Mouse (Mus musculus): ENCODE measurements around the gene Nlgn2. TPM values are rescaled to one million over a fixed set of nuclear protein-coding genes. Genes with fewer than 3 reads are reported as not detected.

Gene Nlgn2
- polyA plus RNA-seq, 1 experiment from 2014 or later, result 2.6 TPM

DNA sequence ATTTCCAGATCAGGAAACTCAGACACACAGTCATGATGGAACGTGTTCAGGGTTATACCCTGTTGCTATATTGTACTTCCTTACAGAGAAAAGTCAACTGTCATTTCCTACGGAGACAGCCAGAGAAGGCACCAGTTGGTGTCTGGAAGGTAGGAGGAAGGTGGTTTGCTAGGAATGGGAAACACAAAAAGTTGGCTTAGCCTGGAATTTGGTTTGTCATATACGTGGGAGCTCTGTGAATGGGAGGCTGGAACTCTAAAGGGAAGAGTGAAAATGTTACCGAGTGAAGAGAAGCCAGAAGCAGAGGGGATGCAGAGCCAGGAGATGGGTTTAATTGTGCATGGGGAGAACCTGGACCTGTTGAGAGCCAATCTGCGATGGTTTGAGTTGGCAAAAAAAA, 46.2 kb downstream of the Nlgn2 start:
- 63% methylated on average over 5 of the region's 5 CpGs for WGBS
- Histone ChIP-seq H3K4me3 (ENCODE audit: control insufficient read depth in 1 of 2, insufficient read depth in 1 of 2, low read depth in 1 of 2, low read length in 2 of 2) (no peak overlapping the region), H3K4me1 (ENCODE audit: control insufficient read depth in 2 of 2, insufficient read depth in 2 of 2, low read length in 2 of 2) (peaks cover 6 to 7% of the 10 kb centered on the region in 2 experiments; a peak in 2 of 4 replicates), H3K36me3 (ENCODE audit: control insufficient read depth, insufficient read depth, low read length) (no peaks in the 10 kb centered on the region), H3K9me3 (ENCODE audit: control insufficient read depth, low read length) (no peaks in the 10 kb centered on the region), H3K27me3 (ENCODE audit: control insufficient read depth, insufficient read depth, low read length) (peaks cover 3% of the 10 kb centered on the region; the same call in 1 of the 2 replicates), H3K4me2 (ENCODE audit: low read length) (no peak overlapping the region), H3K9ac (ENCODE audit: low read length) (no peak overlapping the region), H3K27ac (replicated peaks in 1 of 2; ENCODE audit: control insufficient read depth in 1 of 2, insufficient read depth in 1 of 2, low read depth in 2 of 2, low read length in 2 of 2) (no peak overlapping the region)
- no peak for ATAC-seq (ENCODE audit: insufficient number of reproducible peaks, insufficient read depth, low FRiP score, low read depth)

DNA sequence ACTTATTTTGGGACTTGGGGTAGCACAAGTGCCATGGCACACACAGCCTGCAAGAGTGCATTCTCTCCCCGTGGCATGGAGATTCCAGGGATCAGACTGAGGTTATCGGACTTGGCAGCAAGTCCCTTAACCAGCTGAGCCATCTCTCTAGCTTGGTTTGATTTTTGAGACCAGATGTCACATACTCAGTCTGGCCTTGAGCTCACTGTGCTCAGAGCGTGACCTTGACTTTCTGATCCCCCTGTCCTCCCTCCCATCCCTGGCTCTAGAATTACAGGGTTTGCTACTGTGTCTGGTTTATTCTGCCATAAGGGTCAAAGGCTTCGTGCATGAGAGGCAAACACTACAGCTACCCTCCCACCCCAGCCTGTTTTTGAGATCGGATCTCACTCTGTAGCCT, 48.2 kb downstream of the Nlgn2 start:
- H3K9ac ChIP-seq (ENCODE audit: low read length), result no peak overlapping the region
- no peaks in the 10 kb centered on the region for H3K9me3 ChIP-seq (ENCODE audit: control insufficient read depth, low read length)
- no peak overlapping the region for H3K4me3 ChIP-seq (ENCODE audit: control insufficient read depth in 1 of 2, insufficient read depth in 1 of 2, low read depth in 1 of 2, low read length in 2 of 2)
- 59% methylated on average over 5 of the region's 5 CpGs for WGBS
- no peaks in the 10 kb centered on the region for H3K36me3 ChIP-seq (ENCODE audit: control insufficient read depth, insufficient read depth, low read length)
- H3K4me2 ChIP-seq (ENCODE audit: low read length), result no peak overlapping the region
- no peak overlapping the region for H3K27ac ChIP-seq (replicated peaks in 1 of 2; ENCODE audit: control insufficient read depth in 1 of 2, insufficient read depth in 1 of 2, low read depth in 2 of 2, low read length in 2 of 2)
- peaks cover 7% of the 10 kb centered on the region in 2 experiments; a peak in 2 of 4 replicates for H3K4me1 ChIP-seq (ENCODE audit: control insufficient read depth in 2 of 2, insufficient read depth in 2 of 2, low read length in 2 of 2)
- no peak for ATAC-seq (ENCODE audit: insufficient number of reproducible peaks, insufficient read depth, low FRiP score, low read depth)
- no peaks in the 10 kb centered on the region for H3K27me3 ChIP-seq (ENCODE audit: control insufficient read depth, insufficient read depth, low read length)

DNA sequence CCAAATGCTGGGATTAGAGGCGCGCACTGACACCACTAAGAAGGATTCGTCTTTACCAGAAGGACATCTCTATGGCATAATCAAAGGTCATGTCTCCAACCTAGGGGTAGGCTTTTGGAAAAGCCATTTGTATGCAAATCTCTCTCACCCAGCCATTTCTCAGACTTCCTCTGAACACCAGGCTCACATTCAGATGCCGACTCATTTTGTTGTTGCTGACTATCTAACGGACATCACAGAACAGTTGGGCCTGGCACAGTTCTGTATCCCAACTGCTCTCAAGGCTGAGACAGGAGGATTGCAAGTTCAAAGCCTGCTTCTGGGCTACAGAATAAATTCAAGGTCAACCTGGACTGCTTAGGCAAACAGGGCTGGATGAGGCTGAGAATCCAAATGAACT, 50.3 kb downstream of the Nlgn2 start:
- Histone ChIP-seq H3K9ac (ENCODE audit: low read length) (no peak overlapping the region), H3K27ac (replicated peaks in 1 of 2; ENCODE audit: control insufficient read depth in 1 of 2, insufficient read depth in 1 of 2, low read depth in 2 of 2, low read length in 2 of 2) (no peak overlapping the region), H3K9me3 (ENCODE audit: control insufficient read depth, low read length) (no peaks in the 10 kb centered on the region), H3K4me2 (ENCODE audit: low read length) (no peak overlapping the region), H3K4me1 (ENCODE audit: control insufficient read depth in 2 of 2, insufficient read depth in 2 of 2, low read length in 2 of 2) (peaks cover 7% of the 10 kb centered on the region in 2 experiments; a peak in 2 of 4 replicates), H3K27me3 (ENCODE audit: control insufficient read depth, insufficient read depth, low read length) (no peaks in the 10 kb centered on the region), H3K4me3 (ENCODE audit: control insufficient read depth in 1 of 2, insufficient read depth in 1 of 2, low read depth in 1 of 2, low read length in 2 of 2) (no peak overlapping the region), H3K36me3 (ENCODE audit: control insufficient read depth, insufficient read depth, low read length) (no peaks in the 10 kb centered on the region)
- no peak for ATAC-seq (ENCODE audit: insufficient number of reproducible peaks, insufficient read depth, low FRiP score, low read depth)
- 86% methylated on average over 5 of the region's 5 CpGs for WGBS

DNA sequence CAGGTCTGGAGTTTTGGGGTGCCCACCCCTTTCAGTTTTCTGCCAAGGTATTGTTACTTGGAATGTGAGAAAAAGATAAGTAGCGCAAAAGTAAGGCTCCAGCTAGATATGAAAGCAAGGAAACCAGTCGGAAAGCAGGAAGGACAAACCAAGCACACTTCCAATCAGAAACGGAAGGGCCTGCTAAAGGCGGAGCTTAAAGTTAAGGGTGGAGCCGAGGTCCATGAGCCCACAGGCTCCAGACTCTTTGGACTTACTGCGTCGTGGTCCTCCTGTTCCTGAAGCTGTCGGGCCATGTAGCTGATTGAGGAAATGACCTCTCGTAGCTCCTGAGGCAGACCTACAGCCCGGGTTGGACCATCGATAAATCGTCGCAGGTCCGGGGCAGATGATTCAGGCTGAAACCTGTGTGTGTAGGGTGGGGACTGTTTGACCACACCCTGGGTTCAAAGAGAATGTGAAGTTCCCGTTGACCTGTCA, 52.8 kb downstream of the Nlgn2 start:
- Histone ChIP-seq H3K4me3 (ENCODE audit: control insufficient read depth in 1 of 2, insufficient read depth in 1 of 2, low read depth in 1 of 2, low read length in 2 of 2) (peak overlapping the region; percentile 9 to 20; a peak in 3 of 4 replicates), H3K9ac (ENCODE audit: low read length) (no peak overlapping the region), H3K27me3 (ENCODE audit: control insufficient read depth, insufficient read depth, low read length) (no peaks in the 10 kb centered on the region), H3K36me3 (ENCODE audit: control insufficient read depth, insufficient read depth, low read length) (no peaks in the 10 kb centered on the region), H3K4me1 (ENCODE audit: control insufficient read depth in 2 of 2, insufficient read depth in 2 of 2, low read length in 2 of 2) (peaks cover 5 to 7% of the 10 kb centered on the region in 2 experiments; a peak in 2 of 4 replicates), H3K27ac (replicated peaks in 1 of 2; ENCODE audit: control insufficient read depth in 1 of 2, insufficient read depth in 1 of 2, low read depth in 2 of 2, low read length in 2 of 2) (no peak overlapping the region), H3K9me3 (ENCODE audit: control insufficient read depth, low read length) (no peaks in the 10 kb centered on the region), H3K4me2 (ENCODE audit: low read length) (peak overlapping the region; percentile 54)
- no peak; the same call in 1 of the 2 replicates for ATAC-seq (ENCODE audit: insufficient number of reproducible peaks, insufficient read depth, low FRiP score, low read depth)
- 17% methylated on average over 15 of the region's 15 CpGs for WGBS

DNA sequence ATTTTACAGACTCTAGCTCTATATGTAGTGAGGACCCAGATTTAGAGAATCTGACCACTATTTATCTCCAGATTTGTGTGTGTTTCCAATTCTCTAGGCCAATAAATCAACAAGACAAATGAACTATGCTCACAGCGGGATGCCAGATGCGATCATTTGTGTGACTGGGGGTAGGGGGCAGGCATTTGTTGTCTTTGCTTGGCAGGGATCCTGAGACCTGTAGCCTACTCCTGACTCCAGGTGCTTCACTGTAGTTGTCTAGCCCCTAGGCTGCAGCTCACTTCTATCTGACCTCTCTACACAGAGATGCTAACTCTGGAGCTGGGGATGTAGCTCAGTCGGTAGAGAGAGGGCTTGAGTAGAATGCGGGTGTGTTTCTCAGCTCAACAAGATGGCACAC, 55.8 kb downstream of the Nlgn2 start:
- no peaks in the 10 kb centered on the region for H3K9me3 ChIP-seq (ENCODE audit: control insufficient read depth, low read length)
- no peak overlapping the region for H3K4me2 ChIP-seq (ENCODE audit: low read length)
- 36% methylated on average over 4 of the region's 4 CpGs for WGBS
- peaks cover 6% of the 10 kb centered on the region for H3K36me3 ChIP-seq (ENCODE audit: control insufficient read depth, insufficient read depth, low read length)
- no peak overlapping the region for H3K27ac ChIP-seq (replicated peaks in 1 of 2; ENCODE audit: control insufficient read depth in 1 of 2, insufficient read depth in 1 of 2, low read depth in 2 of 2, low read length in 2 of 2)
- no peak overlapping the region for H3K9ac ChIP-seq (ENCODE audit: low read length)
- no peak for ATAC-seq (ENCODE audit: insufficient number of reproducible peaks, insufficient read depth, low FRiP score, low read depth)
- H3K4me1 ChIP-seq (ENCODE audit: control insufficient read depth in 2 of 2, insufficient read depth in 2 of 2, low read length in 2 of 2), result peaks cover 11 to 19% of the 10 kb centered on the region in 2 experiments
- H3K27me3 ChIP-seq (ENCODE audit: control insufficient read depth, insufficient read depth, low read length), result no peaks in the 10 kb centered on the region
- H3K4me3 ChIP-seq (ENCODE audit: control insufficient read depth in 1 of 2, insufficient read depth in 1 of 2, low read depth in 1 of 2, low read length in 2 of 2), result no peak overlapping the region

DNA sequence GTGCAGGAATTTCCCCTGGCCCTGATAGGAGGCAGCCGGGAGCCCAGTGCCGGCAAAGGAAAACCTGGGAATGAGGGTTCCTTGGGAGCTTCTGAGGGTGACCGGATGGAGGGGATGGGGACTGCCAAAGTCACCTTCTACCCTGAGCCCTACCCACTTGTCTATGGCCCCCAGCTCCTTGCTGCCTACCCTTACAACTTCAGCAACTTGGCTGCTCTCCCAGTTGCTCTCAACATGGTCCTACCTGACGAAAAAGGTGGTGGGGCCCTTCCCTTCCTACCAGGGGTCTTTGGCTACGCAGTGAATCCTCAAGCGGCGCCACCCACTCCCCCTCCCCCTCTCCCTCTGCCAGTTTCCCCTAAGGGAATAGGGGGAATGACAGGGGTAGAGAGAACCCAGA, 58.6 kb downstream of the Nlgn2 start:
- no peak overlapping the region for H3K27ac ChIP-seq (replicated peaks in 1 of 2; ENCODE audit: control insufficient read depth in 1 of 2, insufficient read depth in 1 of 2, low read depth in 2 of 2, low read length in 2 of 2)
- H3K9ac ChIP-seq (ENCODE audit: low read length), result no peak overlapping the region
- WGBS, result 43% methylated on average over 7 of the region's 7 CpGs
- peaks cover 8 to 13% of the 10 kb centered on the region in 2 experiments for H3K4me1 ChIP-seq (ENCODE audit: control insufficient read depth in 2 of 2, insufficient read depth in 2 of 2, low read length in 2 of 2)
- no peak for ATAC-seq (ENCODE audit: insufficient number of reproducible peaks, insufficient read depth, low FRiP score, low read depth)
- no peak overlapping the region for H3K4me3 ChIP-seq (ENCODE audit: control insufficient read depth in 1 of 2, insufficient read depth in 1 of 2, low read depth in 1 of 2, low read length in 2 of 2)
- no peaks in the 10 kb centered on the region for H3K9me3 ChIP-seq (ENCODE audit: control insufficient read depth, low read length)
- peaks cover 20% of the 10 kb centered on the region for H3K36me3 ChIP-seq (ENCODE audit: control insufficient read depth, insufficient read depth, low read length)
- no peaks in the 10 kb centered on the region for H3K27me3 ChIP-seq (ENCODE audit: control insufficient read depth, insufficient read depth, low read length)
- H3K4me2 ChIP-seq (ENCODE audit: low read length), result 0 out of 2 replicates have a peak overlapping the region, but pooled peaks have one; percentile 5

DNA sequence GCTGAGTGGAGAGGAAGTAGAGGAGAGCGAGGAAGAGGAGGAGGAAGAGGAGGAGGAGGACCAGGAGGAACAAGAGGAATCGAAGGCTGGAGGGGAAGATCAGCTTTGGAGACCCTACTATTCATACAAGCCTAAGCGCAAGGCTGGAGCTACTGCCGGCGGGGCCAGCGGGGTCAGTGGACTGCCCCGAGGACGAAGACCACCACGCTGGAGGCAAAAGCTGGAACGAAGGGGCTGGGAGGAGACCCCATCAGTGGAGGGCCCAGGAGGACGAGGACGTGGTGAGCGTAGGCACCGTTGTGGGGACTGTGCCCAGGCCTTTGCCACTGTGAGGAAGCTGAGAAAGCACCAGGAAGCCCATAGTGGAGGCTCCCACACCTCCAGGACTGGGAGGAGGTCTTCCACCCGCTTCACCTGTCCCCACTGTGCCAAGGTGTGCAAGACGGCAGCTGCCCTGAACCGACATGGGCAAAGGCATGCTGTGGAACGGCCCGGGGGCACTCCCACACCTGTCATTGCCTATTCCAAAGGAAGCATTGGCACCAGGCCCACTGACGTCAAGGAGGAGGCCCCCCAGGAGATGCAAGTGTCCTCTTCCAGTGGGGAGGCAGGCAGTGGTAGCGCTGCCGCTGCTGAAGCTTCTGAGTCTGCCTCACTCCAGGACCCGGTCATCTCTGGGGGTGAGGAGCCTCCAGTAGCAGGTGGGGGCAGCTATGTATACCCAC, 59.2 kb downstream of the Nlgn2 start:
- Histone ChIP-seq H3K9me3 (ENCODE audit: control insufficient read depth, low read length) (no peaks in the 10 kb centered on the region), H3K27ac (replicated peaks in 1 of 2; ENCODE audit: control insufficient read depth in 1 of 2, insufficient read depth in 1 of 2, low read depth in 2 of 2, low read length in 2 of 2) (no peak overlapping the region), H3K27me3 (ENCODE audit: control insufficient read depth, insufficient read depth, low read length) (no peaks in the 10 kb centered on the region), H3K4me2 (ENCODE audit: low read length) (peak overlapping the region; percentile 5; the same call in 1 of the 2 replicates), H3K9ac (ENCODE audit: low read length) (0 out of 2 replicates have a peak overlapping the region, but pooled peaks have one; percentile 25), H3K36me3 (ENCODE audit: control insufficient read depth, insufficient read depth, low read length) (peaks cover 20% of the 10 kb centered on the region), H3K4me3 (ENCODE audit: control insufficient read depth in 1 of 2, insufficient read depth in 1 of 2, low read depth in 1 of 2, low read length in 2 of 2) (no peak overlapping the region), H3K4me1 (ENCODE audit: control insufficient read depth in 2 of 2, insufficient read depth in 2 of 2, low read length in 2 of 2) (peaks cover 8 to 13% of the 10 kb centered on the region in 2 experiments)
- ATAC-seq (ENCODE audit: insufficient number of reproducible peaks, insufficient read depth, low FRiP score, low read depth), result no peak
- WGBS, result 60% methylated on average over 23 of the region's 23 CpGs
